Mouse (Mus musculus) liver, embryonic 14.5 days (tissue): ENCODE measurements around the gene Scyl1. TPM values are rescaled to one million over a fixed set of nuclear protein-coding genes. Genes with fewer than 3 reads are reported as not detected.

ENCODE experiments used
- ATAC-seq: fragments of 200-750 bp; cut with Nextera tagmentation; 2 replicates; pipeline ENCODE4 v1.8.0; 2017; ENCODE audit warnings: moderate number of reproducible peaks, mild to moderate bottlenecking, moderate library complexity; ENCODE audit not compliant: insufficient read depth
- DNase-seq, 3 experiments: peaks; one replicate each; pipeline ENCODE4 v3.0.0-alpha.2; 2012 to 2013; ENCODE audit warnings: low read depth in 3 of 3, low spot score in 3 of 3
- H3K27ac ChIP-seq: fragments of 300-500 bp; sonication (generic); 2 replicates; pipeline ENCODE4 v1.5.1; 2014; ENCODE audit warnings: moderate library complexity, mild to moderate bottlenecking, control low read depth, inconsistent platforms
- H3K27me3 ChIP-seq: fragments of 300-500 bp; sonication (generic); 2 replicates; pipeline ENCODE4 v1.6.1; 2014; ENCODE audit warnings: mild to moderate bottlenecking, low read length, moderate library complexity; ENCODE audit not compliant: control insufficient read depth, insufficient read depth
- H3K36me3 ChIP-seq: fragments of 300-500 bp; sonication (generic); replicated peaks from 2 replicates; pipeline ENCODE4 v1.6.1; 2014; ENCODE audit warnings: low read depth; ENCODE audit not compliant: control insufficient read depth, insufficient read depth
- H3K4me1 ChIP-seq, 2 experiments: fragments of 200-500 bp in 1 of 2; fragments of 300-500 bp in 1 of 2; sonication (generic) in 1 of 2; replicated peaks; 2 replicates each; pipeline ENCODE4 v1.6.1; 2012 to 2014; ENCODE audit warnings: antibody characterized with exemption in 1 of 2, inconsistent platforms in 1 of 2, low read length in 1 of 2; ENCODE audit not compliant: control insufficient read depth in 2 of 2, insufficient read depth in 2 of 2
- H3K4me2 ChIP-seq: fragments of 300-500 bp; sonication (generic); 2 replicates; pipeline ENCODE4 v1.6.1; 2014; ENCODE audit warnings: low read depth, mild to moderate bottlenecking, control low read depth, moderate library complexity
- H3K4me3 ChIP-seq, 2 experiments: fragments of 200-500 bp in 1 of 2; fragments of 300-500 bp in 1 of 2; sonication (generic) in 1 of 2; 2 replicates each; pipeline ENCODE4 v1.5.1; 2012 to 2014; ENCODE audit warnings: low read depth in 2 of 2, low read length in 2 of 2, mild to moderate bottlenecking in 2 of 2, control low read depth in 1 of 2, inconsistent platforms in 1 of 2, moderate library complexity in 1 of 2; ENCODE audit not compliant: insufficient read depth in 1 of 2
- H3K9ac ChIP-seq: fragments of 300-500 bp; sonication (generic); replicated peaks from 2 replicates; pipeline ENCODE4 v1.6.1; 2014; ENCODE audit warnings: mild to moderate bottlenecking, control low read depth, moderate library complexity
- H3K9me3 ChIP-seq: fragments of 300-500 bp; sonication (generic); 2 replicates; pipeline ENCODE4 v1.6.1; 2016; ENCODE audit warnings: low read length, mixed read lengths; ENCODE audit not compliant: control insufficient read depth
- CTCF ChIP-seq: IDR thresholded peaks from 2 replicates; pipeline ENCODE4 v1.5.1; 2016; ENCODE audit warnings: antibody characterized with exemption, low read depth, control low read depth
- EP300 ChIP-seq: IDR thresholded peaks from 2 replicates; pipeline ENCODE4 v1.6.1; 2016; ENCODE audit warnings: antibody characterized with exemption, low read depth
- WGBS: fragments of 180-500 bp; shearing (Covaris S2); extraction: QIAGEN DNeasy Blood & Tissue Kit; methylation state at CpG from one replicate; pipeline ENCODE4 v1.1.7; 2014; ENCODE audit not compliant: insufficient replicate concordance; 5-methylcytosine and 5-hydroxymethylcytosine counted together
- polyA plus RNA-seq, 2 experiments: library from polyadenylated mRNA; depleted of rRNA in 1 of 2; stranded (reverse) in 1 of 2; unstranded in 1 of 2; fragments of >200 nt; fragmentation: Nextera tagmentation in 1 of 2; extraction: Ambion mirVana in 1 of 2; gene quantifications; 2 replicates each; pipeline versions ENCODE4 v1.2.1 to v1.2.3; 2012 to 2014

The Scyl1 gene
- polyA plus RNA-seq, 2 experiments = 15.8 to 27.1 TPM

GRCm38 (mm10) chr19:5806809-5807205 is 35.6 kb upstream of the Scyl1 start:
- H3K9me3 ChIP-seq = no peaks in the 10 kb centered on the region
- H3K9ac ChIP-seq = peak overlapping the region; percentile 68
- no peak for TF ChIP-seq CTCF
- no peak for TF ChIP-seq EP300
- 19% methylated on average over 6 of the region's 6 CpGs for WGBS
- H3K36me3 ChIP-seq = no peaks in the 10 kb centered on the region
- peak overlapping the region in 1 of 2 experiments; percentile 8; a peak in 1 of 4 replicates for H3K4me3 ChIP-seq
- H3K27me3 ChIP-seq = no peaks in the 10 kb centered on the region
- H3K4me2 ChIP-seq = peak overlapping the region; percentile 61
- H3K4me1 ChIP-seq = peaks cover 39 to 50% of the 10 kb centered on the region in 2 experiments
- peak overlapping the region; percentile 87 for H3K27ac ChIP-seq
- no peak for ATAC-seq
- DNase-seq = no peak

DNA sequence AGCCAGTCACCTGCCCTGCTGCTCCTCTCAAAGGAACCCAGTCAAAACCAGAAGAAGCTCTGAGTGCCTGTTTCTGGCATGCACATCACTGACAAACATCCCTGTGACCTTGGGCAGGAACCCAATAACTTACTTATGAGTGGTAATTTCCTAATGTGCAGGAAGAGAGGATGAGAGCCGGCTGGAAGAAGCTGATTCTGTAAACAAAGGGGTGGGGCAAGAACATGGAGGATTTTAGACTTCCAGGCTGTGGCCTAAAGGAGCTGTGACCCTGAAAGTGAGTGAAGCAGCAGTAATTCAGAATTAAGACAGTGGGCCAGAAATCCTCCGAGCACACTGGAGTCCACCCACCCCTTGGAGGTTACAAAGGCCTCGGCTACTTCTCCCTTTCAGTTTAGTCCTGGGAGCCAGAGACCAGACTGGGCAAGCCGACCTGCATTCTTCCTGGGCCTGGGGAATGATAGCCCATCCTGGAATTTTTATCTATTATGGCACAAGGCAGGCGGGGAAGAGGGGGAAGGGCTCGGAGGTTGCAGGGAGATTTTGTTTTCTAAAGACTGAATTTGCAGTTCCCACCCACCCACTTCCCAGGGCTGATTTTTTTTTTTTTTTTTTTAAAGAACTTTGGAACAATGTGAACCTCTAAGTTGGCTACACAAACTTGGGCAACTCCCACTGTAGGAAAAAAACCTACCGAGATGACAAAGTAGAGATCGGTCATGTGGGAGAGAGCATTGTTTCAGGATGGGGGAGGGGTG is 35.0 kb upstream of the Scyl1 start:
- Histone ChIP-seq H3K36me3 (no peaks in the 10 kb centered on the region), H3K27me3 (no peaks in the 10 kb centered on the region), H3K4me2 (peak overlapping the region; percentile 61), H3K4me1 (peaks cover 39 to 47% of the 10 kb centered on the region in 2 experiments), H3K9me3 (no peaks in the 10 kb centered on the region), H3K27ac (peak overlapping the region; percentile 87), H3K9ac (peak overlapping the region; percentile 68), H3K4me3 (peak overlapping the region in 1 of 2 experiments; percentile 8; a peak in 1 of 4 replicates)
- DNase-seq (no peak), ATAC-seq (no peak)
- no peak for TF ChIP-seq EP300
- no peak for TF ChIP-seq CTCF
- 13% methylated on average over 8 of the region's 8 CpGs for WGBS

DNA sequence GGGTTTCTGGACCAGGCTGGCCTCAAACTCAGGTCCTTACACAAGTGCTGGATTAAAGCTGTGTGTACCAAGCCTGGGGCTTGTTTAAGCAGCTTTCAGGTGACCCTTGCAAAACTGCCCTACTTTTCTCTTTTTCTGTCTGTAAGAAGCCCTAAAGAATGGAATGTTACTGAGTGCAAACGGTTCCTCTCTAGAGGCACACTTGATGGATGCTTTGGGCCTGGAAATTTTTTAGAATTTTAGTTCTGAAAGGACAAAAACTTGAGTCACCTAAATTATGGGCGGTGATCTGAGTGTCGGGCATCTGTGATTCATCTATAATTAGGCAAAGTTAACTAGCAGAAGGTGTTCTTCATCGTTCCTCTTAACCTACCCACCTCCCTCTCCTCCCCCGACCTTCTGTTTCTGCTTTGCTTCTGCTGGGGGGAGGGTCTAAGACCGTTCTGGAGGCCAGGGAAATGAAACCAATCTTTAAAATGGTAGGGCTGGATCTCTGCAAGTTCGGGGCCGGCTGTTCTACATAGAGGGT is 33.2 kb upstream of the Scyl1 start:
- DNase-seq (no peak), ATAC-seq (no peak)
- H3K4me2 ChIP-seq = peak overlapping the region; percentile 95
- H3K36me3 ChIP-seq = peaks cover 8% of the 10 kb centered on the region
- no peaks in the 10 kb centered on the region for H3K27me3 ChIP-seq
- 33% methylated on average over 8 of the region's 8 CpGs for WGBS
- TF ChIP-seq CTCF (no peak), EP300 (no peak)
- H3K4me3 ChIP-seq = peak overlapping the region in 1 of 2 experiments; percentile 73; a peak in 2 of 4 replicates
- no peaks in the 10 kb centered on the region for H3K9me3 ChIP-seq
- H3K9ac ChIP-seq = peak overlapping the region; percentile 95
- peaks cover 39% of the 10 kb centered on the region in 2 experiments for H3K4me1 ChIP-seq
- H3K27ac ChIP-seq = peak overlapping the region; percentile 98

DNA sequence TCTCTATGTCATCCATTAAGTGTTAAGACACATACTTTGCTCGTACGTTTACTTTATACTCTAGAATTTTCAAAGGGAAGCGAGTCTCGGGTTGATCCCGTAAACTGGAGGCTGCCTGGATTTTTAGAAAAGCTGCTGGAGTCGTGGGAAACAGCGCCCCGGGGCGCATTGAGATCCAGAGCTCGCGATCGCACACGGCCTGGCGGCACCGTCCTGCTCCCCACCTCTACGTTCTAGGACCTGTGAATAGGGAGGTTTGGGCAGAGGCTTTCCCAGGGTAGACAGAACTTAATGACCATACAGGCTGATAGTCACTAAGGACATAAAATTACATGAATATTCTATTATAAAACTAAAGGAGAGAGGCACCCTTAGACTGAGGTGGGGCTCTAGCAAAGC is 32.7 kb upstream of the Scyl1 start:
- TF ChIP-seq CTCF (no peak), EP300 (no peak)
- DNase-seq = no peak
- H3K27me3 ChIP-seq = no peaks in the 10 kb centered on the region
- 3% methylated on average over 16 of the region's 16 CpGs for WGBS
- H3K4me2 ChIP-seq = peak overlapping the region; percentile 95
- peak overlapping the region; percentile 46 to 73 for H3K4me3 ChIP-seq
- no peaks in the 10 kb centered on the region for H3K9me3 ChIP-seq
- peaks cover 39% of the 10 kb centered on the region in 2 experiments for H3K4me1 ChIP-seq
- peak overlapping the region; percentile 95 for H3K9ac ChIP-seq
- peak overlapping the region; percentile 98 for H3K27ac ChIP-seq
- ATAC-seq = peak; percentile 17; the same call in 1 of the 2 replicates
- H3K36me3 ChIP-seq = peaks cover 11% of the 10 kb centered on the region
